In the genomic region with DNA sequence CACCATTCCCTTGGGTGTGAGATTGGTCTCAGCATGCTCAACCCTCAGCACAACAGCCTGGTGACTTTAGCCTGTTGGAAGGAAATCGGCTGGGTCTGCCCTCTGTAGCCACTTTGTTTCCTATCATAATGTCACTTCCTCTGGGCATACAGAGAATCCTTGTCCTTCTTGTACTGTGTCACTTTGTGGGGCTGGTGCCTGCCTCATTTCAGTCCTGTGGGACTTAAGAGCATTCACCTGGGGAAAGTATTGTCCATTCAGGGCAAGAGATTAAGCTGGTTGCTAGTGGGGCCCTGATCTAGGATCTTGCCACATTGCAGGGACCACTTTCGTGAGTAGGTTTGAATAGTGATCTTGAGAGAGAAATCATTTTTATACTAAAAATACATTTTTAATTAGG, we compare ENCODE assay signal across 19 mouse cellular contexts. TPM values are rescaled to one million over a fixed set of nuclear protein-coding genes. Genes with fewer than 3 reads are reported as not detected.
DNase-seq lines count a peak whose midpoint lies in the region; ATAC-seq lines count a peak whose summit lies in the region.
"Had no signal": no experiment of that assay in that cellular context is flagged by ENCODE, and none has a peak within 500 bp of the region (broad histone marks: within the 10 kb centered on the region; RNA-seq: fewer than 3 reads in every experiment).

No protein-coding gene starts in this region.

- no peak for ATAC-seq in midbrain, embryonic 11.5 days (ENCODE audit: low FRiP score)
- no peak for ATAC-seq in midbrain, embryonic 13.5 days
- ATAC-seq: activated CD4-positive, CD25-positive, alpha-beta regulatory T cell, adult 4 months; CD4-positive, CD25-positive, alpha-beta regulatory T cell, adult 4 months; Patski had no signal

- no peak overlapping the region for H3K4me3 ChIP-seq in midbrain, embryonic 11.5 days (ENCODE audit: low read depth, low read length)
- no peak overlapping the region for H3K4me3 ChIP-seq in midbrain, embryonic 13.5 days (replicated peaks)

- no peaks in the 10 kb centered on the region for H3K36me3 ChIP-seq in midbrain, embryonic 11.5 days (ENCODE audit: control insufficient read depth, insufficient read depth, low read length)
- no peaks in the 10 kb centered on the region for H3K36me3 ChIP-seq in midbrain, embryonic 13.5 days
- H3K36me3 ChIP-seq: G1E had no signal

- WGBS in midbrain, embryonic 11.5 days: 84% methylated on average over 2 of the region's 2 CpGs
- WGBS in midbrain, embryonic 13.5 days: 89% methylated on average over 2 of the region's 2 CpGs

- no peaks in the 10 kb centered on the region for H3K9me3 ChIP-seq in midbrain, embryonic 11.5 days (ENCODE audit: control insufficient read depth, low read length)
- no peaks in the 10 kb centered on the region for H3K9me3 ChIP-seq in midbrain, embryonic 13.5 days
- H3K9me3 ChIP-seq: G1E had no signal

- H3K4me1 ChIP-seq in midbrain, embryonic 11.5 days (ENCODE audit: control insufficient read depth, insufficient read depth, low read length): no peaks in the 10 kb centered on the region
- no peaks in the 10 kb centered on the region for H3K4me1 ChIP-seq in midbrain, embryonic 13.5 days (replicated peaks)

- no peak overlapping the region for H3K4me2 ChIP-seq in midbrain, embryonic 11.5 days
- H3K4me2 ChIP-seq in midbrain, embryonic 13.5 days (replicated peaks): no peak overlapping the region

- no peaks in the 10 kb centered on the region for H3K27me3 ChIP-seq in midbrain, embryonic 11.5 days (ENCODE audit: control insufficient read depth, insufficient read depth, low read length)
- no peaks in the 10 kb centered on the region for H3K27me3 ChIP-seq in midbrain, embryonic 13.5 days
- H3K27me3 ChIP-seq: CH12.LX, Patski had no signal

- DNase-seq in heart, adult 11 months: peak; percentile 61
- no peak for DNase-seq in heart, postnatal 4 days
- DNase-seq in midbrain, embryonic 11.5 days (ENCODE audit: low spot score, missing footprints): peak; percentile 60
- DNase-seq: adrenal gland, adult 2 months; adrenal gland, adult 8-10 months; adrenal gland, postnatal 10 days; adrenal gland, postnatal 14 days; adrenal gland, postnatal 25 days; adrenal gland, postnatal 36 days; B cell, adult 2 months; cerebellum, adult 11 months; cerebellum, adult 11-12 months; cerebellum, adult 18-20 months had no signal

- H3K9ac ChIP-seq in midbrain, embryonic 11.5 days (ENCODE audit: low read length): no peak overlapping the region
- H3K9ac ChIP-seq in midbrain, embryonic 13.5 days (replicated peaks): no peak overlapping the region

- H3K27ac ChIP-seq in midbrain, embryonic 11.5 days (ENCODE audit: low read depth, low read length): no peak overlapping the region
- no peak overlapping the region for H3K27ac ChIP-seq in midbrain, embryonic 13.5 days

RNA-seq across cellular contexts. Expression of a gene that starts 34.4 kb away (rescaled TPM):
- total RNA-seq in heart, postnatal 4 days (2021): 100 to 1,000 TPM; 110 to 113 TPM
- 24.3 and 27.4 TPM in 2 replicates for polyA plus RNA-seq in midbrain, embryonic 11.5 days (2014; fragmentation: Nextera tagmentation; extraction: Ambion mirVana)
- 17.1 and 19.2 TPM in 2 replicates for polyA plus RNA-seq in midbrain, embryonic 13.5 days (2015; fragmentation: Nextera tagmentation; extraction: Ambion mirVana)
